Mouse (Mus musculus) cortical plate, adult 2 months (tissue): Measurements from ENCODE around the gene Mapkapk2.

Experiments used
- CTCF ChIP-seq: fragments of 200-500 bp; IDR thresholded peaks from 2 replicates; pipeline ENCODE4 v1.5.1; 2011; ENCODE audit warnings: mild to moderate bottlenecking, control low read depth, low read length; ENCODE audit not compliant: insufficient read depth; ENCODE audit errors: extremely low read depth
- POLR2A ChIP-seq: fragments of 200-500 bp; IDR thresholded peaks from 2 replicates; pipeline ENCODE4 v1.6.1; 2011; ENCODE audit warnings: mild to moderate bottlenecking, low read length, control low read depth; ENCODE audit not compliant: insufficient read depth; ENCODE audit errors: extremely low read depth

DNA sequence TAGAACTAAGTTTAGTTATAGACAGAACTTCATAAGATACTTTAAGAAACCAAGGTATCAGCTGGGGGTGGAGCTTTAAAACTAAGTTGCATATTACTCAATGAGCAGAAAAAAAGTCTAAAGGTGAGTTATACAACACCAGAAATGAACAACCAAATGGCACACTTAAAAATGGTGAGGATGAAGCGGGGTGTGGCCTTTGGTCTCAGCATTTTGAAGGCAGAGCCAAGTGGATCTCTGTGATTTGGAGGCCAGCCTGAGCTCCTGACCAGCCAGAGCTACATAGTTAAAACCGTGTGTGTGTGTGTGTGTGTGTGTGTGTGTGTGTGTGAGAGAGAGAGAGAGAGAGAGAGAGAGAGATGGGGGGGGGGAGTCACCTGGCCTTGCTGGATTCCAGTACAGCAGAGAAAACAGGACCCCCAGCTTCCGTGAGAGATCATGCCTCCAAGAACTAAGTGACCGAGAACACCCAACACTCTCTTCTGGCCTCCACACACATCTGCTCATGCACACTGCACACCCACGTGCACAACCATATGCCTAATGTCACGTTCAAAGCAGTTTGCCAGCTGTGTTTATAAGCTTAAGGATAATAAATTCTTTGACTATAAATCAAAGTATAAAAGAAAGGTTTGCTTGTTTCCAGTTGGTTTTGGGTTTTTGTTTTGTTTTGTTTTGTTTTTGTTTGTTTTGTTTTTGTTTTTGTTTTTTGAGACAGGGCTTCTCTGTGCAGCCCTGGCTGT lies 49.3 kb downstream of the Mapkapk2 start:
- no peak for TF ChIP-seq CTCF
- TF ChIP-seq POLR2A: no peak
